Mouse (Mus musculus): ENCODE data around the gene Cpa1.

DNA sequence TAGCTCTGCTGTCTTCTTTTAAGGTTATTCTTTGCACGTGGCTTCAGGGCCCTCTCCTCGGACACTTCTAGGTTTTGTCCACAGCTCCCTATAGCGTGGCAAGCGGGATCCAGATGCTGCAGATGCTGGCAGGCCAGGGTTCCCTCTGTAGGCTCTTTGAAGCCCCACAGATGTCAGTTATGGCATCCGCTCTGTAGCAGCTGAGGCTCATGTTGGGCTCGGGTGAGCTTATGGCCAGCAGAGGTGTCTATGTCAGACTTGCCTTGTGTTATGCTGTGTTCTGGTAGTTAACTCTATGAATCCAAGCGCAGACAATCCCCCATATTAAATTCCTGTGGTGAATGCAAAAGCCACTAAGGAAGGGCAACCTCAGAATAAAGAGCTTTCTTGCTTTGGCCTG lies 41.4 kb downstream of the Cpa1 start:
- TF ChIP-seq POLR2A (IDR thresholded peaks at IDR 0.05; ENCODE audit: control insufficient read depth, extremely low read depth, insufficient read depth, low read length, poor library complexity), result no peak
- no peak for TF ChIP-seq CTCF (IDR thresholded peaks at IDR 0.05; ENCODE audit: borderline replicate concordance, control insufficient read depth, extremely low read depth, insufficient read depth, low read length, poor library complexity)

All from thymus, adult 2 months (tissue).